Mouse (Mus musculus) thymus, postnatal 14 days (tissue): Measurements from ENCODE around the gene H2al1c.
"Not testable (repeated sequence)": the region's sequence is repeated elsewhere in the genome, so short reads cannot be mapped to it uniquely, and the experiment has no call there.

ENCODE experiments used
- DNase-seq: peaks from one replicate; pipeline ENCODE4 v3.0.0; 2021

Gene H2al1c

DNA sequence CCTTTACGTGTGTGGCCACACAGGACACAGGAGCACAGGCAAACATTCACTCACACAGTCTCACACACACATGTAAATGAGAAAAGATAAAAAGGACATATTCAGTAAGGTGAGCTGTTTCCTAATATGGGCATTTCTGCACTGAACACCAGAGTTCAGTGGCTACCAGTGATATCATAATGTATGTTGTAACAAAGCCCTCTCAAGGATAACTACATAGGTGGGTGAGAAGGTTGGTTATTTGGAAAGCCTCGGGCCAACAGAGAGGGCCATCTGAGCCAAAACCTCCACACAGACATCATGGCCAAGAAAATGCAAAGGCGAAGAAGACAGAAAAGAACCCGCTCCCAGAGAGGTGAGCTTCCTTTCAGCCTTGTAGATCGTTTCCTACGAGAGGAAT is at the start of gene H2al1c:
TSS of gene H2al1c (plus strand) at position 301 of the 400 bp plus-strand sequence.
- not testable (repeated sequence) for DNase-seq

DNA sequence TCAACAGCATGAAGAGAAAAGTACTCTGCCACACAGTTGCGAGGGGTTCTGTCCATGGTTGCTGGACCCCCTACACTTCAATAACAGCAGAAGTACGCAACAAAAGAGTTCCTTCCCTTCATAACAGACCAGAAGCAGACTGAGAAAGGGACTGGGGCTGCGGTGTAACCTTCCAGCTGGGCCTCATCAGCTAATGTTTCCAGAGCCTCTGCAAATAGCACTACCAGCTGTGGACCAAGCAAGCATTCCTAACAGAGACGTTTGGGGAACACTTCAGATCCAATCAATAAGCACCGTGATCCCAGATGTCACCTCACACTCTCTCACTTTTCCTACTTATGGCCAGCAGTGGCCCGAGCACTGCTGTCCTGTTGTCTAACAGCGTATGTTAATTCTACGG is 40.5 kb upstream of the H2al1c start:
- no peak for DNase-seq

DNA sequence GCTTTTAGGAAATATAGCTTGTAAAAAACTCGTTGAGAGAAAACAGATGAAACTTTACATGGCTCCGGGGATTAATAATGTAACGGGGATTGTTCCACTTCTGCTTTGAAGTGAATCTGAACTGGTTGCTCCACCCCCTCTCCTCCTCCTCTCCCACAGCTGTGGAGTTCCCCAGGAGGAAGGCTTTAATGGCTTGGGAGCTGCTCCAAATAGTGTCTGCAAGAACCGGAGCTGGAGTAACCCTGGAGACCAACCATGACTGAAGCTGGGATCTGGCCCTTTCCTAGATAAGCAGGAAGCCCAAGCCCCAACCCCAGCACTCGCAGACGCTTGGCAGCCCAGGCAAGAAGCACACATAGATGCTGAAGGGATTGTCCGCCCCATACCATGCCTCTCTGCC is 37.7 kb upstream of the H2al1c start:
- DNase-seq = no peak

- DNase-seq = no peak
Observed at GRCm38 (mm10) chrX:11269074-11269473, 36.4 kb upstream of the H2al1c start.

GRCm38 (mm10) chrX:11273190-11273589 is 32.3 kb upstream of the H2al1c start:
- DNase-seq = no peak

GRCm38 (mm10) chrX:11277083-11277482 is 28.4 kb upstream of the H2al1c start:
- DNase-seq = no peak

DNA sequence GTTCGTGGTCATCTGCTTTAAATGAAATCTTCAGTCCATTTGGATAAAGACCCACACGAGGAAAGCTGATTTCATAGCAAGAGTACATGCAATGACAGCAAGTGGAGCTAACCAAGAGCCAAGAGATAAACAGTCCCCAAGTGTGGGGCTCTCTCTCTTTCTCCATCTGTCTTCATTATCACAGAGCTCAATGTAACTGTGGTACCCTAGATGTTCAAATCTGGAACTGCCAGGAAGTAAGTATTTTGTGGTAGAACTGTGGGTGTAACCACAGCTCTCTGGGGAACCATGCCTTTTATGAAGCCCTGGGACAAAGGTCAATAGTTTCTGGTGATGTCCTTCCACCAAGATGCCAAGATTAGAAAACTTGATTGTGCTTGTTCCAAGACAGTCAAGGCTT is 24.7 kb upstream of the H2al1c start:
- no peak for DNase-seq

DNA sequence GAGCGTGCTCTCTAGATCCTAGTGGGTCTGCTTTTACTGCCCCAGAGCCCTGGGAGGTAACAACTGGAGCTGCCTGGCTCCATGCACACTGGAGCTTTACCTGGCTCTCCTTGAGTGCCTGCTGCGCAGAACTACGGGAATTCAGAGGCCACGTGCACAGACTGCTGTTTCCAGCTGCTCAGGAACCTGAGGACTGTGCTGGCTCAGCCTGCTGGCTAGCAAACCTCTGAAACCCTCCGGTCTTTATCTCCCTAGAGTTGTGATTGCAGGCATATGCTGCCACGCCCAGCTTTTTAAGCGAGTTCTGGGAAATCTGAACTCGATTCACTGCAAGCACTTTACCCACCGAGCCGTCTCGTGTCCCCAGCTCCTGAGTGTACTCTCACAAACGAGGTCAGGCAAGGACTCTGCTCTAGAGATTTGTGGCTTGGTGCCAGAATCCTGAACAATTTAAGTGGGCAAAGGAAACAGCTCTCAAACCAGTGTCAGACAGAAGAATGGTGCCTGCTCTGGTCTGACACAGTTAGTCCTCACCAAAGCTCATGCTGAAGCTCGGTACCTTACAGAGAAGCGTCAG is 17.1 kb upstream of the H2al1c start:
- no peak for DNase-seq

DNA sequence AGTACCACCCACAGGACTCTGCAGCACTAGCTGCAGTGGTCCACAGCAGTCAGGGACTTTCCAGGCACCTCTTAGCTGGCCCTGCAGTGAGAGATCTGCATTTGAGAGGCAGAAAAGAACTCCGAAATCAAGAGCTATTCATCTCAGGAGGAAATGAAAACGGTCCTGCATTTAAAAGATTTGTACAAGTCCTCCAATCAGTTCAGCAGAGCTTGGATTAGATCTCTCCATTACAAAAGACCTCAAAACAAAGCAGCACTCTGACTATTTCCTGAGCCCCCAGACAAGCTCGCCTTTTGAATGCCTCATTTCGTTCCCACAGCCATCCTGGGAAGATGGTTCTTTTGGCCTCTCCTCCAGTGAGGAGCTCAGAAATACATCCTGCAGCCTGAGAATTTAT is 16.2 kb upstream of the H2al1c start:
- DNase-seq = no peak

- not testable (repeated sequence) for DNase-seq
Observed at GRCm38 (mm10) chrX:11298957-11299356, 6.5 kb upstream of the H2al1c start, which contains the start of gene H2al1a. Gene H2al1a, plus strand, starts transcription at chrX:11299257.

DNA sequence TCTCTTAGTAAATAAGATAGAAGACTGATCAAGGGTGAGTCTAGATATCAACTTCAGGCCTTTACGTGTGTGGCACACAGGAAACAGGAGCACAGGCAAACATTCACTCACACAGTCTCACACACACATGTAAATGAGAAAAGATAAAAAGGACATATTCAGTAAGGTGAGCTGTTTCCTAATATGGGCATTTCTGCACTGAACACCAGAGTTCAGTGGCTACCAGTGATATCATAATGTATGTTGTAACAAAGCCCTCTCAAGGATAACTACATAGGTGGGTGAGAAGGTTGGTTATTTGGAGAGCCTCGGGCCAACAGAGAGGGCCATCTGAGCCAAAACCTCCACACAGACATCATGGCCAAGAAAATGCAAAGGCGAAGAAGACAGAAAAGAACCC is 3.3 kb upstream of the H2al1c start, which contains the start of gene H2al1b:
TSS of gene H2al1b (plus strand) at position 301 of the 400 bp plus-strand sequence.
- DNase-seq = not testable (repeated sequence)

GRCm38 (mm10) chrX:11308524-11308923 is 3.1 kb downstream of the H2al1c start, which contains the start of gene H2al1d:
Gene H2al1d, plus strand, starts transcription at chrX:11308824.
- DNase-seq = not testable (repeated sequence)

- not testable (repeated sequence) for DNase-seq
Observed at GRCm38 (mm10) chrX:11311634-11312033, 6.2 kb downstream of the H2al1c start, which contains the start of gene H2al1e. Gene H2al1e, plus strand, starts transcription at chrX:11311934.

GRCm38 (mm10) chrX:11314858-11315257 is 9.4 kb downstream of the H2al1c start, which contains the start of gene H2al1f:
Gene H2al1f, plus strand, starts transcription at chrX:11315158.
- not testable (repeated sequence) for DNase-seq

DNA sequence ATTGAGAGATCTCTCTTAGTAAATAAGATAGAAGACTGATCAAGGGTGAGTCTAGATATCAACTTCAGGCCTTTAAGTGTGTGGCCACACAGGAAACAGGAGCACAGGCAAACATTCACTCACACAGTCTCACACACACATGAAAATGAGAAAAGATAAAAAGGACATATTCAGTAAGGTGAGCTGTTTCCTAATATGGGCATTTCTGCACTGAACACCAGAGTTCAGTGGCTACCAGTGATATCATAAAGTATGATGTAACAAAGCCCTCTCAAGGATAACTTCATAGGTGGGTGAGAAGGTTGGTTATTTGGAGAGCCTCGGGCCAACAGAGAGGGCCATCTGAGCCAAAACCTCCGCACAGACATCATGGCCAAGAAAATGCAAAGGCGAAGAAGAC is 12.5 kb downstream of the H2al1c start, which contains the start of gene H2al1g:
TSS of gene H2al1g (plus strand) at position 301 of the 400 bp plus-strand sequence.
- DNase-seq = not testable (repeated sequence)

DNA sequence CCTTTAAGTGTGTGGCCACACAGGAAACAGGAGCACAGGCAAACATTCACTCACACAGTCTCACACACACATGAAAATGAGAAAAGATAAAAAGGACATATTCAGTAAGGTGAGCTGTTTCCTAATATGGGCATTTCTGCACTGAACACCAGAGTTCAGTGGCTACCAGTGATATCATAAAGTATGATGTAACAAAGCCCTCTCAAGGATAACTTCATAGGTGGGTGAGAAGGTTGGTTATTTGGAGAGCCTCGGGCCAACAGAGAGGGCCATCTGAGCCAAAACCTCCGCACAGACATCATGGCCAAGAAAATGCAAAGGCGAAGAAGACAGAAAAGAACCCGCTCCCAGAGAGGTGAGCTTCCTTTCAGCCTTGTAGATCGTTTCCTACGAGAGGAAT is 15.7 kb downstream of the H2al1c start, which contains the start of gene H2al1h:
TSS of gene H2al1h (plus strand) at position 301 of the 400 bp plus-strand sequence.
- not testable (repeated sequence) for DNase-seq

- DNase-seq = not testable (repeated sequence)
Observed at GRCm38 (mm10) chrX:11324359-11324758, 18.9 kb downstream of the H2al1c start, which contains the start of gene H2al1i. Gene H2al1i, plus strand, starts transcription at chrX:11324659.

GRCm38 (mm10) chrX:11327522-11327921 is 22.1 kb downstream of the H2al1c start, which contains the start of gene H2al1j:
Gene H2al1j, plus strand, starts transcription at chrX:11327822.
- not testable (repeated sequence) for DNase-seq

DNA sequence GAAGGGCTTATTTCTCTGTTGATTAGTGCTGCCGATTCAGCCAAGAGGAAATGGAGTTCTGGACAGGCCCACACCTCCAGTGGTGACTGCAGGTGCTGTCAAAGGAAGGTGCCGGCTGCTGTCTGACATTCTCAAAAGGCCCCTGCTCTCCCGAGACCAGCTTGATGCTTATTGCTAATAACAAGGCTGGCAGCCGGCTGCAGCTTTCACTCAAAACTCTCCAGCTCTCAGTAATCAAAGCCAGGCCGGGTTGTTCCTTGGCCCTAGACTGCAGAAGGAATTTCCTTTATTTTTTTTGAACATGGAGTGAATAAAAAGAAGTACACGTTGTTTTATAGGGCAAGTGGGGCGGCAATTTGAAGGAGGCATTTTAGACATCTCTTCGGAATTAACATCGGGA is 40.3 kb downstream of the H2al1c start:
- no peak for DNase-seq

- no peak for DNase-seq
Observed at GRCm38 (mm10) chrX:11346756-11347155, 41.3 kb downstream of the H2al1c start.
